ENCODE assay signal across 7 mouse cellular contexts in genomic region chr19:57745579-57745978, GRCm38 (mm10).
DNase-seq lines count a peak whose midpoint lies in the region.

No protein-coding gene starts in this region.

- peak; percentile 35 for DNase-seq in kidney, postnatal 14 days
- no peak for DNase-seq in kidney, adult 8-10 months
- peak; percentile 8 for DNase-seq in R1 (ENCODE audit: low read depth, low spot score)
- DNase-seq in embryo, embryonic 11 days = peak; percentile 70
- peak; percentile 24 to 54 for DNase-seq in layer of hippocampus, postnatal 25 days (ENCODE audit: extremely low spot score in 1 of 2, low spot score in 1 of 2)
- DNase-seq in retina, embryonic 14.5 days (ENCODE audit: low spot score) = peak; percentile 69
- DNase-seq in thymus, postnatal 10 days (ENCODE audit: low spot score in 2 of 2) = no peak

Comparison
In these comparisons a context has a peak if more than half of its experiments do, and no peak if none do; other contexts are left out.
1. DNase-seq: peak in kidney, postnatal 14 days (single experiment), R1 (single experiment), embryo, embryonic 11 days (single experiment), layer of hippocampus, postnatal 25 days (2 of 2) and retina, embryonic 14.5 days (single experiment); none in kidney, adult 8-10 months (0 of 2) and thymus, postnatal 10 days (0 of 2).